Mouse (Mus musculus): ENCODE measurements around the gene Psmb7. TPM values are rescaled to one million over a fixed set of nuclear protein-coding genes. Genes with fewer than 3 reads are reported as not detected.

The Psmb7 gene
- polyA plus RNA-seq, 1 experiment from 2014 or later, result 270 TPM

GRCm38 (mm10) chr2:38678947-38679346 is 35.1 kb upstream of the Psmb7 start:
- no peak for ATAC-seq (ENCODE audit: insufficient read depth)
- no peak for TF ChIP-seq CTCF (IDR thresholded peaks at IDR 0.05; ENCODE audit: low read depth)
- Histone ChIP-seq H3K9ac (no peak overlapping the region), H3K27me3 (ENCODE audit: insufficient read depth, low read length) (no peaks in the 10 kb centered on the region), H3K4me2 (no peak overlapping the region), H3K9me3 (ENCODE audit: low read depth, low read length) (no peaks in the 10 kb centered on the region), H3K27ac (ENCODE audit: low read depth) (no peak overlapping the region), H3K36me3 (ENCODE audit: insufficient read depth) (no peaks in the 10 kb centered on the region), H3K4me1 (ENCODE audit: insufficient read depth) (no peaks in the 10 kb centered on the region), H3K4me3 (ENCODE audit: low read depth, low read length) (no peak overlapping the region)
- no peak for DNase-seq

GRCm38 (mm10) chr2:38675366-38675969 is 31.6 kb upstream of the Psmb7 start:
- ATAC-seq (ENCODE audit: insufficient read depth) (0 out of 2 replicates have a peak, but pooled peaks have one; percentile 24), DNase-seq (peak; percentile 36)
- Histone ChIP-seq H3K9ac (no peak overlapping the region), H3K4me3 (ENCODE audit: low read depth, low read length) (no peak overlapping the region), H3K4me1 (ENCODE audit: insufficient read depth) (no peaks in the 10 kb centered on the region), H3K27me3 (ENCODE audit: insufficient read depth, low read length) (no peaks in the 10 kb centered on the region), H3K27ac (ENCODE audit: low read depth) (no peak overlapping the region), H3K9me3 (ENCODE audit: low read depth, low read length) (no peaks in the 10 kb centered on the region), H3K36me3 (ENCODE audit: insufficient read depth) (no peaks in the 10 kb centered on the region), H3K4me2 (no peak overlapping the region)
- WGBS, result 50% methylated on average over 9 of the region's 9 CpGs
- TF ChIP-seq CTCF (IDR thresholded peaks at IDR 0.05; ENCODE audit: low read depth), result peak; percentile 68

GRCm38 (mm10) chr2:38672496-38672895 is 28.6 kb upstream of the Psmb7 start:
- H3K4me2 ChIP-seq, result no peak overlapping the region
- TF ChIP-seq CTCF (IDR thresholded peaks at IDR 0.05; ENCODE audit: low read depth), result no peak

GRCm38 (mm10) chr2:38668802-38669580 is 25.1 kb upstream of the Psmb7 start:
- Histone ChIP-seq H3K9me3 (ENCODE audit: low read depth, low read length) (no peaks in the 10 kb centered on the region), H3K27ac (ENCODE audit: low read depth) (no peak overlapping the region), H3K9ac (no peak overlapping the region), H3K4me2 (peak overlapping the region; percentile 36; the same call in 1 of the 2 replicates), H3K4me1 (ENCODE audit: insufficient read depth) (no peaks in the 10 kb centered on the region), H3K4me3 (ENCODE audit: low read depth, low read length) (no peak overlapping the region), H3K36me3 (ENCODE audit: insufficient read depth) (no peaks in the 10 kb centered on the region), H3K27me3 (ENCODE audit: insufficient read depth, low read length) (0 out of 2 replicates have a peak, but pooled peaks cover 8% of the 10 kb centered on the region)
- DNase-seq (peak; percentile 72), ATAC-seq (ENCODE audit: insufficient read depth) (peak; percentile 85)
- TF ChIP-seq CTCF (IDR thresholded peaks at IDR 0.05; ENCODE audit: low read depth), result peak; percentile 39
- 11% methylated on average over 17 of the region's 17 CpGs for WGBS

More at GRCm38 (mm10) chr2:38672496-38672895, 28.6 kb upstream of the Psmb7 start:
- Histone ChIP-seq H3K36me3 (ENCODE audit: insufficient read depth) (no peaks in the 10 kb centered on the region), H3K4me3 (ENCODE audit: low read depth, low read length) (no peak overlapping the region), H3K27me3 (ENCODE audit: insufficient read depth, low read length) (0 out of 2 replicates have a peak, but pooled peaks cover 8% of the 10 kb centered on the region), H3K27ac (ENCODE audit: low read depth) (no peak overlapping the region), H3K4me1 (ENCODE audit: insufficient read depth) (no peaks in the 10 kb centered on the region), H3K9ac (no peak overlapping the region), H3K9me3 (ENCODE audit: low read depth, low read length) (no peaks in the 10 kb centered on the region)
- 50% methylated on average over 11 of the region's 11 CpGs for WGBS
- ATAC-seq (ENCODE audit: insufficient read depth) (no peak), DNase-seq (no peak)

- Histone ChIP-seq H3K27me3 (ENCODE audit: insufficient read depth, low read length) (no peaks in the 10 kb centered on the region), H3K4me1 (ENCODE audit: insufficient read depth) (no peaks in the 10 kb centered on the region), H3K4me3 (ENCODE audit: low read depth, low read length) (no peak overlapping the region), H3K36me3 (ENCODE audit: insufficient read depth) (no peaks in the 10 kb centered on the region), H3K9me3 (ENCODE audit: low read depth, low read length) (no peaks in the 10 kb centered on the region), H3K4me2 (no peak overlapping the region), H3K27ac (ENCODE audit: low read depth) (no peak overlapping the region), H3K9ac (no peak overlapping the region)
- ATAC-seq (ENCODE audit: insufficient read depth) (no peak), DNase-seq (peak; percentile 58)
- peak; percentile 59 for TF ChIP-seq CTCF (IDR thresholded peaks at IDR 0.05; ENCODE audit: low read depth)
- 5% methylated on average over 1 of the region's 1 CpGs for WGBS
Observed at GRCm38 (mm10) chr2:38661398-38661797, 17.5 kb upstream of the Psmb7 start.

GRCm38 (mm10) chr2:38658338-38658836 is 14.5 kb upstream of the Psmb7 start:
- WGBS, result 0% methylated on average over 25 of the region's 25 CpGs
- peak overlapping the region; percentile 48 for H3K9ac ChIP-seq

GRCm38 (mm10) chr2:38653694-38654093 is 9.8 kb upstream of the Psmb7 start:
- 65% methylated on average over 2 of the region's 2 CpGs for whole genome bisulfite sequencing

More at GRCm38 (mm10) chr2:38658338-38658836, 14.5 kb upstream of the Psmb7 start:
- Histone ChIP-seq H3K27me3 (ENCODE audit: insufficient read depth, low read length) (no peaks in the 10 kb centered on the region), H3K27ac (ENCODE audit: low read depth) (no peak overlapping the region), H3K4me2 (peak overlapping the region; percentile 69), H3K36me3 (ENCODE audit: insufficient read depth) (no peaks in the 10 kb centered on the region), H3K9me3 (ENCODE audit: low read depth, low read length) (no peaks in the 10 kb centered on the region), H3K4me1 (ENCODE audit: insufficient read depth) (no peaks in the 10 kb centered on the region), H3K4me3 (ENCODE audit: low read depth, low read length) (peak overlapping the region; percentile 36)
- ATAC-seq (ENCODE audit: insufficient read depth) (peak; percentile 97), DNase-seq (peak; percentile 89)
- peak; percentile 73 for TF ChIP-seq CTCF (IDR thresholded peaks at IDR 0.05; ENCODE audit: low read depth)

More at GRCm38 (mm10) chr2:38653694-38654093, 9.8 kb upstream of the Psmb7 start:
- Histone ChIP-seq H3K27ac (ENCODE audit: low read depth) (no peak overlapping the region), H3K27me3 (ENCODE audit: insufficient read depth, low read length) (no peaks in the 10 kb centered on the region), H3K4me2 (no peak overlapping the region), H3K9ac (no peak overlapping the region), H3K9me3 (ENCODE audit: low read depth, low read length) (no peaks in the 10 kb centered on the region), H3K4me3 (ENCODE audit: low read depth, low read length) (no peak overlapping the region), H3K36me3 (ENCODE audit: insufficient read depth) (no peaks in the 10 kb centered on the region), H3K4me1 (ENCODE audit: insufficient read depth) (no peaks in the 10 kb centered on the region)
- TF ChIP-seq CTCF (IDR thresholded peaks at IDR 0.05; ENCODE audit: low read depth), result no peak
- no peak for DNase-seq
- no peak for ATAC-seq (ENCODE audit: insufficient read depth)

Data from lung, embryonic 14.5 days (tissue).